Mouse (Mus musculus) midbrain, embryonic 13.5 days (tissue): ENCODE measurements around the gene Fmn2. TPM values are rescaled to one million over a fixed set of nuclear protein-coding genes. Genes with fewer than 3 reads are reported as not detected.

Source experiments
- ATAC-seq: fragments of 200-750 bp; cut with Nextera tagmentation; 2 replicates; pipeline ENCODE4 v1.8.0; 2017; ENCODE audit warnings: mild to moderate bottlenecking, moderate TSS enrichment, moderate library complexity
- H3K27ac ChIP-seq: fragments of 300-500 bp; sonication (generic); 2 replicates; pipeline ENCODE4 v1.5.1; 2015; ENCODE audit warnings: inconsistent platforms, mild to moderate bottlenecking, moderate library complexity
- H3K27me3 ChIP-seq: fragments of 300-500 bp; sonication (generic); 2 replicates; pipeline ENCODE4 v1.6.1; 2015; ENCODE audit warnings: mild to moderate bottlenecking, inconsistent platforms
- H3K36me3 ChIP-seq: fragments of 300-500 bp; sonication (generic); 2 replicates; pipeline ENCODE4 v1.6.1; 2015; ENCODE audit warnings: mild to moderate bottlenecking, inconsistent platforms
- H3K4me1 ChIP-seq: fragments of 300-500 bp; sonication (generic); replicated peaks from 2 replicates; pipeline ENCODE4 v1.6.1; 2015; ENCODE audit warnings: inconsistent platforms
- H3K4me2 ChIP-seq: fragments of 300-500 bp; sonication (generic); replicated peaks from 2 replicates; pipeline ENCODE4 v1.6.1; 2015; ENCODE audit warnings: moderate library complexity, mild to moderate bottlenecking, inconsistent platforms
- H3K4me3 ChIP-seq: fragments of 300-500 bp; sonication (generic); replicated peaks from 2 replicates; pipeline ENCODE4 v1.5.1; 2015; ENCODE audit warnings: mild to moderate bottlenecking, inconsistent platforms
- H3K9ac ChIP-seq: fragments of 300-500 bp; sonication (generic); replicated peaks from 2 replicates; pipeline ENCODE4 v1.6.1; 2015; ENCODE audit warnings: mild to moderate bottlenecking, inconsistent platforms
- H3K9me3 ChIP-seq: fragments of 300-500 bp; sonication (generic); 2 replicates; pipeline ENCODE4 v1.6.1; 2016; ENCODE audit warnings: mild to moderate bottlenecking, inconsistent platforms
- WGBS: fragments of 180-500 bp; shearing (Covaris S2); methylation state at CpG from one replicate; pipeline ENCODE4 v1.1.7; 2015; 5-methylcytosine and 5-hydroxymethylcytosine counted together
- polyA plus RNA-seq: library from polyadenylated mRNA; unstranded; fragments of >200 nt; fragmentation: Nextera tagmentation; extraction: Ambion mirVana; gene quantifications from 2 replicates; pipeline ENCODE4 v1.2.1, GENCODE M21; 2015

Fmn2 gene
- polyA plus RNA-seq: 9.9 and 11.3 TPM in 2 replicates

GRCm38 (mm10) chr1:174501661-174502030 lies at the start of gene Fmn2:
Gene Fmn2 (plus strand): TSS chr1:174501825.
- Histone ChIP-seq H3K4me3 (peak within 1 kb of the TSS; percentile 94), H3K27ac (peak within 1 kb of the TSS; percentile 96), H3K27me3 (no peaks in the 10 kb centered on the region), H3K4me2 (peak within 1 kb of the TSS; percentile 92), H3K4me1 (peaks cover 43% of the 10 kb centered on the region), H3K9me3 (no peaks in the 10 kb centered on the region), H3K36me3 (no peaks in the 10 kb centered on the region), H3K9ac (peak within 1 kb of the TSS; percentile 94)
- peak; percentile 96 for ATAC-seq
- WGBS: under 1% methylated on average over 29 of the region's 29 CpGs

- H3K4me2 ChIP-seq: no peak overlapping the region
- no peaks in the 10 kb centered on the region for H3K4me1 ChIP-seq
- ATAC-seq: no peak
- no peak overlapping the region for H3K9ac ChIP-seq
- 81% methylated on average over 2 of the region's 2 CpGs for WGBS
- H3K36me3 ChIP-seq: no peaks in the 10 kb centered on the region
- no peaks in the 10 kb centered on the region for H3K27me3 ChIP-seq
- H3K9me3 ChIP-seq: no peaks in the 10 kb centered on the region
- no peak overlapping the region for H3K4me3 ChIP-seq
- no peak overlapping the region for H3K27ac ChIP-seq
Observed at GRCm38 (mm10) chr1:174455100-174455499, 46.5 kb upstream of the Fmn2 start.

- H3K4me3 ChIP-seq: no peak overlapping the region
- no peak overlapping the region for H3K9ac ChIP-seq
- 86% methylated on average over 3 of the region's 3 CpGs for WGBS
Observed at GRCm38 (mm10) chr1:174465385-174465784, 36.2 kb upstream of the Fmn2 start.

GRCm38 (mm10) chr1:174466240-174466639 lies 35.4 kb upstream of the Fmn2 start:
- H3K27ac ChIP-seq: no peak overlapping the region
- no peak overlapping the region for H3K9ac ChIP-seq
- 35% methylated on average over 2 of the region's 2 CpGs for WGBS
- H3K36me3 ChIP-seq: no peaks in the 10 kb centered on the region
- no peak for ATAC-seq
- H3K4me3 ChIP-seq: no peak overlapping the region
- H3K9me3 ChIP-seq: no peaks in the 10 kb centered on the region
- no peaks in the 10 kb centered on the region for H3K4me1 ChIP-seq
- no peaks in the 10 kb centered on the region for H3K27me3 ChIP-seq
- H3K4me2 ChIP-seq: no peak overlapping the region

More at GRCm38 (mm10) chr1:174465385-174465784, 36.2 kb upstream of the Fmn2 start:
- no peak for ATAC-seq
- Histone ChIP-seq H3K4me2 (no peak overlapping the region), H3K4me1 (no peaks in the 10 kb centered on the region), H3K27me3 (no peaks in the 10 kb centered on the region), H3K9me3 (no peaks in the 10 kb centered on the region), H3K27ac (no peak overlapping the region), H3K36me3 (no peaks in the 10 kb centered on the region)

- Histone ChIP-seq H3K27me3 (no peaks in the 10 kb centered on the region), H3K4me3 (no peak overlapping the region), H3K36me3 (no peaks in the 10 kb centered on the region), H3K9me3 (no peaks in the 10 kb centered on the region), H3K9ac (no peak overlapping the region), H3K4me1 (no peaks in the 10 kb centered on the region), H3K27ac (no peak overlapping the region), H3K4me2 (no peak overlapping the region)
- 9% methylated on average over 6 of the region's 6 CpGs for WGBS
- ATAC-seq: peak; percentile 87
Observed at GRCm38 (mm10) chr1:174469736-174470135, 31.9 kb upstream of the Fmn2 start.

GRCm38 (mm10) chr1:174482567-174482966 lies 19.1 kb upstream of the Fmn2 start:
- Histone ChIP-seq H3K27me3 (no peaks in the 10 kb centered on the region), H3K9me3 (no peaks in the 10 kb centered on the region), H3K4me1 (no peaks in the 10 kb centered on the region), H3K9ac (no peak overlapping the region), H3K4me2 (no peak overlapping the region), H3K4me3 (no peak overlapping the region), H3K27ac (no peak overlapping the region), H3K36me3 (no peaks in the 10 kb centered on the region)
- ATAC-seq: no peak
- 95% methylated on average over 6 of the region's 6 CpGs for WGBS

GRCm38 (mm10) chr1:174500064-174500463 lies 1.6 kb upstream of the Fmn2 start:
- Histone ChIP-seq H3K4me2 (no peak overlapping the region), H3K9me3 (no peaks in the 10 kb centered on the region), H3K27me3 (no peaks in the 10 kb centered on the region), H3K36me3 (no peaks in the 10 kb centered on the region), H3K4me1 (peaks cover 30% of the 10 kb centered on the region), H3K4me3 (no peak overlapping the region), H3K27ac (peak overlapping the region; percentile 35), H3K9ac (no peak overlapping the region)
- no peak for ATAC-seq
- WGBS: 3% methylated on average over 4 of the region's 4 CpGs

- WGBS: 0% methylated on average over 1 of the region's 1 CpGs
- H3K27ac ChIP-seq: peak overlapping the region; percentile 96
- H3K36me3 ChIP-seq: no peaks in the 10 kb centered on the region
- ATAC-seq: no peak
- peaks cover 37% of the 10 kb centered on the region for H3K4me1 ChIP-seq
- peak overlapping the region; percentile 94 for H3K4me3 ChIP-seq
- H3K9ac ChIP-seq: no peak overlapping the region
- H3K4me2 ChIP-seq: peak overlapping the region; percentile 92
- no peaks in the 10 kb centered on the region for H3K9me3 ChIP-seq
- no peaks in the 10 kb centered on the region for H3K27me3 ChIP-seq
Observed at GRCm38 (mm10) chr1:174501011-174501410, 614 bp upstream of the Fmn2 start.

GRCm38 (mm10) chr1:174502031-174502845 lies 613 bp downstream of the Fmn2 start:
- Histone ChIP-seq H3K4me2 (peak overlapping the region; percentile 92), H3K4me3 (peak overlapping the region; percentile 94), H3K9ac (peak overlapping the region; percentile 94), H3K36me3 (no peaks in the 10 kb centered on the region), H3K27me3 (no peaks in the 10 kb centered on the region), H3K4me1 (peaks cover 49% of the 10 kb centered on the region), H3K9me3 (no peaks in the 10 kb centered on the region), H3K27ac (peak overlapping the region; percentile 96)
- ATAC-seq: peak; percentile 60
- under 1% methylated on average over 40 of the region's 40 CpGs for WGBS

GRCm38 (mm10) chr1:174502846-174503745 lies 1.5 kb downstream of the Fmn2 start:
- Histone ChIP-seq H3K4me3 (peak overlapping the region; percentile 94), H3K9me3 (no peaks in the 10 kb centered on the region), H3K4me2 (peak overlapping the region; percentile 92), H3K27me3 (no peaks in the 10 kb centered on the region), H3K9ac (peak overlapping the region; percentile 94), H3K27ac (peak overlapping the region; percentile 96), H3K36me3 (no peaks in the 10 kb centered on the region), H3K4me1 (peaks cover 57% of the 10 kb centered on the region)
- peak; percentile 35 for ATAC-seq
- WGBS: under 1% methylated on average over 52 of the region's 53 CpGs

- Histone ChIP-seq H3K27me3 (no peaks in the 10 kb centered on the region), H3K4me1 (peaks cover 60% of the 10 kb centered on the region), H3K4me3 (no peak overlapping the region), H3K36me3 (no peaks in the 10 kb centered on the region), H3K9ac (no peak overlapping the region), H3K27ac (no peak overlapping the region), H3K9me3 (no peaks in the 10 kb centered on the region), H3K4me2 (no peak overlapping the region)
- 72% methylated on average over 13 of the region's 13 CpGs for WGBS
- no peak for ATAC-seq
Observed at GRCm38 (mm10) chr1:174508571-174509110, 7.0 kb downstream of the Fmn2 start.

GRCm38 (mm10) chr1:174513419-174513818 lies 11.8 kb downstream of the Fmn2 start:
- H3K9ac ChIP-seq: no peak overlapping the region
- no peak overlapping the region for H3K4me3 ChIP-seq
- ATAC-seq: no peak
- 95% methylated on average over 7 of the region's 7 CpGs for WGBS
- H3K9me3 ChIP-seq: no peaks in the 10 kb centered on the region
- no peak overlapping the region for H3K27ac ChIP-seq
- H3K27me3 ChIP-seq: no peaks in the 10 kb centered on the region
- no peaks in the 10 kb centered on the region for H3K36me3 ChIP-seq
- H3K4me2 ChIP-seq: no peak overlapping the region
- peaks cover 17% of the 10 kb centered on the region for H3K4me1 ChIP-seq
